Mouse (Mus musculus): Measurements from ENCODE around the gene Amz1. TPM values are rescaled to one million over a fixed set of nuclear protein-coding genes. Genes with fewer than 3 reads are reported as not detected.

Gene Amz1
- total RNA-seq (2023): 1 to 10 TPM; 3.0 to 3.5 TPM

DNA sequence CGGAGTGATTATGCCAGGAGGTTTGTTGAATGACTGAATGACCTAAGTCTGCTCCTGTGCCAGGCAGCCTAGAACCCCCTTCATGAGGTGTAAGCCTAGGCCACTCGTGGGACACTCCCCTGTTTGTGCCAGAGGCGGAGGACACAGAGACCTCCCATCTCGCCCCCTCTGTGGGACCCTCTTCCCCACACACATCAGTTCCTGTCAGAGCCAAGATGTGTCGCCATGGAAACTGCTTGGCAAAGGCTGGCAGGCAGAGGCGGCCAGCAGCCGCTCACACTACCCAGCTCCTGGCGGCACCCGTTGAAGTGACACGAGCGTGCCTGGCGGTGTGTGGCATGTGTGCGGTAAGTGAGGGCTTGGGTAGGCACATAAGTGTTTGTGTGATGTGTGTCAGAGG is at the start of gene Amz1:
Gene Amz1, plus strand, starts transcription at position 306 of the 400 bp plus-strand sequence.

DNA sequence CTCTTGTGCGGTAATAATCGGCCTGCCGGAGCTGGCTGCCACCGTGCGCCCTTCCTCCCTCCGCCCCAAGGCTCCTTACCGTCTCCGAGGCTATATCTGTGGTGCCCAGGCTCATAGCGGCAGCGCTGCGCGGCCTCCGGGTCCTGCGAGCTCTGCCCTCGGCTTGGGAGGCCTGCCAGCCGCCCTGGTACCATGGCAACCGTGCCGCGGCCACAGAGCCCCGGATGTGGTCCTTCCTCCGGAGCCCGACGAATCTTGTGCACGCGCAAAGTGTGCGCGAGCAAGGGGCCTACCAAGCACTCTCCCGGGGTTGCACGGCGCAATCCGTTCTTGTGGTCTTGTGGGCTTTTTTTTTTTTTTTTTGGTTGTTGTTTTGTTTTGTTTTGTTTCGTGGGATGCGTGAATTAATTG is 21.8 kb upstream of the Amz1 start, which contains the start of gene Iqce:
Gene Iqce, minus strand, starts transcription at position 276 of the 411 bp plus-strand sequence.

DNA sequence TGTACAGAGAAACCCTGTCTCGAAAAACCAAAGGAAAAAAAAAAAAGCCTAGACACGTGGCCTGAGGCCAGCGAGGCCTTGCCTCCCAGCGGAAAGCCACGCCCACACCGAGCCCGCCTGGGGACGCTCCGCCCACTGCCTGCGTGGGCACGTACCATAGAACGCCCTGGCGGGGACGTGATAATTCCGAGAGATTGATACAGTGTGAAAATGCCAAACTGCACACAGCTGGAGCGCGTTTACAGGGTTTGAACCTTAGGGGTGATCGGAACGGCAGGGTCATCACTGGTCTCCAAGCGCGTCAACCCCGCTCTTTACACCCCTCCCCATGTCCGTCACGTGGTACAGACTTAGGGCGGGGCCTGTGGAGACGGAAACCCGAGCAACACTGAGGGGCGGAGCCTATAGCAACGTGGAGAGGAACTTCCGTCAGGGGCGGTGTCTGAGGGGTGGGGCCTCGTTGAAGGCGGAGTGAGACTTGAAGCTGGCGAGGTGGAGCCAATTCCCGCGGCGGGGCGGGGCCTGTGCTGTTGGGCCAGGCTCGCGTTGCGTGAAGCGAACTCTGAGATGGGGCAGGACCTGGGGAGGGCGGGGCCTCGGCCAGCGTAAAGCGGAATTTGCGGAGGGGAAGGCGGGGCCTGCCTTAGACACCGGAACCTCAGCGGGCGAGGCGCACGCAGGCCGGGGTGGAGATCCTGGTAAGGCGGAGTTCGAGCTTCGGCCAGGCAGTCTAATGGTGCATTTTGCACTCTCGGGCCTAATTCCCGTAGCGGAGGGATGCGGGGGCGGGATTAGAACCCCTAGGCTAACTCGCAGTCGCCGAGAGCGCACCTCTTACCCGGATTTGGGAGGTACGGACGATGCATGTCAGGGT is 19.3 kb upstream of the Amz1 start, which contains the start of gene Brat1:
Gene Brat1, plus strand, starts transcription at position 634 of the 874 bp plus-strand sequence.

Other genes with a start within 250 kb of the Amz1 start
- 100 to 1,000 TPM; 121 to 131 TPM for gene Chst12, start 218.6 kb upstream of the Amz1 start, total RNA-seq (2023)
- not detected for gene Grifin, start 159.1 kb upstream of the Amz1 start, total RNA-seq (2023)
- gene Lfng, start 116.8 kb upstream of the Amz1 start, total RNA-seq (2023): 10 to 100 TPM; 46.8 to 48.4 TPM
- 10 to 100 TPM; 91.6 to 95.7 TPM for gene Ttyh3, start 75.1 kb upstream of the Amz1 start, total RNA-seq (2023)
- 10 to 100 TPM in 1 of 2 experiments, 1 to 10 TPM in 1; 9.9 to 16.1 TPM for gene Iqce, start 21.7 kb upstream of the Amz1 start, total RNA-seq (2023)
- gene Brat1, start 19.1 kb upstream of the Amz1 start, total RNA-seq (2023): 10 to 100 TPM; 14.7 to 17.0 TPM
- gene Gna12, start 106.3 kb downstream of the Amz1 start, total RNA-seq (2023): 10 to 100 TPM; 31.1 to 31.9 TPM